Mouse (Mus musculus): ENCODE data around the gene Rnf168.

Gene Rnf168

DNA sequence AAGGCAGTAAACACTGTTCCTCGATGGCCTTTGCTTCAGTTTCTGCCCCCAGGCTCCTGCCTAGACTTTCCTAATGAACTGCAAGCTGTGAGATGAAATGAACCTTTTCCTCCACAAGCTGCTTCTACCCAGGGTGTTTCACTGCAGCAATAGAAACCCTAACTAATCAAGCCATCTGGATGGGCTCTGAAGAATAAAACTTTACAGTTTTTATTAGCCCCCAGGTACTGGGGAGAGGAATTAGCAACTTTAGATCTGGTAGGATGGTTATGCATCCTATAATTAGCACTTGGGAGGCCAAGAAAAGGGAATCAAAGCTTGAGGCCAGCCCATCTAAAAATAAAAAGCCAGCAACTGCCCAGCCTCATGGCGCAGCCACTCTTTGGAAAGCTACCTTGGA lies 39.3 kb downstream of the Rnf168 start:
- DNase-seq (ENCODE audit: low read depth) = no peak

DNA sequence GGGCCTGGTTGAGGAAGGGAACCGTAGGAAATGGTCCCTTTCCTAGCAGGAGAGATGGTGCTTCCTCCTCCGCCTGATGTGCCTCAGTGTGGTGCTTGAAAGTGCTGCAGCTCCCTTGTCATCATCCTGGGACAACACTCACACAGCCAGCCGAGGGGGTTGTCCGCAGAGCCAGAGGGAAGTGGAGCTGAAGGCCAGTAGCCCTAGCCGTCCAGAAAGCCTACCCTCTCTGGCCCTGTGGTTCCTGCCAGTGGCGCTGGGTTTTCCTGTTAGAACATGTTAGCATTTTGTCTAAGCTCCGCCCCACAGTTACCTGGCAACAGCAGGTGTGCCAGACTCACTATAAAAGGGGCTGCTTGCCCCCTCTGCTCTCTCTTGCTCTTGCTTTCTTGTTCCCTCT lies 46.7 kb downstream of the Rnf168 start:
- no peak for DNase-seq (ENCODE audit: low read depth)

GRCm38 (mm10) chr16:32330876-32331670 lies 53.8 kb downstream of the Rnf168 start:
- DNase-seq (ENCODE audit: low read depth) = peak; percentile 52

- peak; percentile 95 for DNase-seq (ENCODE audit: low read depth)
These were observed 54.8 kb downstream of the Rnf168 start, which contains the start of gene Ubxn7 for GRCm38 (mm10) chr16:32332040-32332555. Gene Ubxn7, plus strand, starts transcription at chr16:32332257.

- peak; percentile 88 for DNase-seq (ENCODE audit: low read depth)
These were observed 55.6 kb downstream of the Rnf168 start for GRCm38 (mm10) chr16:32332556-32333511.

- DNase-seq (ENCODE audit: low read depth) = no peak
These were observed 57.9 kb downstream of the Rnf168 start for GRCm38 (mm10) chr16:32335146-32335545.

DNA sequence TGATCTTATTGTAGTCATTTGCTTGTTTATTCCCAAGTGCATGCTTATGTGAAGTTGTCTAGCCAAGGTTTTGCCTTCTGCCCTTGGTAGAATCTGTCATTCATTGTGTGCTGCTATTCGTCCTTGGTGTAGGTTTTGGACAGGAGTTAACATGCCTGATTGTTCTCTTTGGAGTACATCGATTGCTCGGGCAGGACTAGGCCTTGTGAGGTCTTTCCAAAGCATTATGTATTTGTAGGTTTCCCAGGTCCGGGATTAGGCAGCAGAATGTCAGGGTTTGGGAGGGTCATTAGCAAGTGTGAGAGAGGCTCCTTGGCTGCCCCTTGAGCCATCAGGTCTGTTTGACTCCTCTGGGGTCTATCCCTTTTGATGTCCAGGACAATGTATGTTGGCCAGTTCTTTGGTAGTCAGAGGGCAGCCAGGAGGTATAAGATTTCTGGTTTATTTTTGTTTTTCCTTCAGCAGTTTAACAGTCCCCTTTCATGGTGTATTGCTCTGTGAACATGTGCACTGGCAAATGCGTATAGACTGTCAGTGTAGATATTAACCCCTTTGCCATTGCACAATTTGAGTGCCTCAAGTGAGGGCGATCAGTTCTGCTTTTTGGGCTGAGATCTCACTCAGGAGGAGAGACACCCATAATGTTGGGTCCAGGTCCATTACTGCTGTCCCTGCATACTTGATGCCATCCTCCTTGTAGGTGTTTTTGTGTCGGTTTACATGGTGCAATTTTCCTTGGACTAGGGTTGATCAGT lies 58.9 kb downstream of the Rnf168 start:
- DNase-seq (ENCODE audit: low read depth) = peak; percentile 52

DNA sequence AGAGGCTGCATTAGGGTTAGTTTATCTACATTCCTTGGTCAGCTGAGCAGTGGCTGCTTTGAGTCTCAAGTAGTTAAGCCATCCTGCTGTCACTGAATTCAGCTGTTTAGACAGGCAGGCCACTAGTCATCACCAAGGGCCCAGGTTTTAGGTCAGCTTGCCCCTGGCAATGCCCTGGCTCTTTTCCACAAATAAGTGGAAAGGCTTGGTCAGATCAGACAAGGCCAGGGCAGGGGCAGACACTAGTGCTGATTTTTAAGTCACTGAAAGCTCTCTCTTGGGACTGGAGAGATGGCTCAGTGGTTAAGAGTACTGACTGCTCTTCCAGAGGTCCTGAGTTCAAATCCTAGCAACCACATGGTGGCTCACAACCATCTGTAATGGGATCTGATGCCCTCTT lies 59.7 kb downstream of the Rnf168 start:
- no peak for DNase-seq (ENCODE audit: low read depth)

DNA sequence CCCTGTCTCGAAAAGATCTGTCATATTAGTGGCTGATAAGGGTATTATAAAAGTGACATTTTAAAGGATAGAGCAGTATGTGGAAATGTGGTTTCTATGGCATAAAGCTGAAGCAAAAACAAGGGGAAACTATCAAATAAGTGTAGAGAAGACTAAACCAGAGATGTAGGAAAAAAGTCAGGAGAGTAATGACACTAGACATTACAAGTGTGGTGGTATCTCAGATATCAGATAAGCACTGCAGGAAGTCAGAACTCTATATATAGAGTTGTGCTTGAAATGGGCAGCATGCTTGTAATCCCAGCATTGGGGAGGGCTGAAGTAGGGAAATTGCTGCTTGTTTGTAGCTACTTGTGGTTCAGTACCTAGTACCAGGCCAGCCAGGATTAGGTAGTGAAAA lies 63.2 kb downstream of the Rnf168 start:
- peak; percentile 81 for DNase-seq (ENCODE audit: low read depth)

DNA sequence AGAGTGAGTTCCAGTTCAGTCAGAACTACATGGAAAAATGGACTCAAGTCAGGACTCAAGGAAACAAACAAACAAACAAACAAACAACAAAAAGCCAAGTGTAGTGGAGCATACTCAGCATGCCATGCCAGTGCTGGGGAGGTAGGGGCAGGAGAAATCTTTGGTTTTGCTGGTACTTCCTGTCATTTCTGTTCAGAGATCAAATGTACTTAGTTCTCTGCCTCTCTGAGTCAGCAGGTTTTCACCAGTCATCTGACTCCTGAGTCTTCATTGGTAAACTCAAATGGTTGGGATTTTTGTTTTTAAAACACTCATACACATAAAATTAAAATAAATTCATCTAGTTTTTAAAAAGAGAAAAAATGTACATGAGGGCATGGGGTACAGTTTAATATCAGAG lies 68.3 kb downstream of the Rnf168 start:
- peak; percentile 59 for DNase-seq (ENCODE audit: low read depth)

DNA sequence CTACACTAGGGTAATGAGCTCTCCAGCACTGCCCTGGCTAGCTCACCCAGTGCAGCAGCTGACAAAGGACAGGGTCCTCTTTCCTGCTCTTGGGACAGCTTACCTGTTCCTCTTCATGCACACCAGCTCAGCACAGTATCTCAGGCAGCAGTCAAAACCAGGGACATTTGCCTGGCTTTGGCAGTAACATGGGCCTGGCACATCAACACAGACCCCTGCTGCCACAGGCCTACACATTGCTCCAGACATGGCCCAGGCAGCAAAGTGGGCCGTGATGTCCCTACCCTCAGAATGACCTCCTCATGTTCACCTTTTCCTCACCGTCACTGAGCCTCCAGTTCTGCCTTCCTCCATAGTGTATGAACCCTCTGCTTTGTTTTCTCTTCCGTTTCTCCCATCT lies 73.5 kb downstream of the Rnf168 start:
- DNase-seq (ENCODE audit: low read depth) = no peak

Data from 416B (cell line).